ENCODE assay signal across 15 mouse cellular contexts in the genomic region with DNA sequence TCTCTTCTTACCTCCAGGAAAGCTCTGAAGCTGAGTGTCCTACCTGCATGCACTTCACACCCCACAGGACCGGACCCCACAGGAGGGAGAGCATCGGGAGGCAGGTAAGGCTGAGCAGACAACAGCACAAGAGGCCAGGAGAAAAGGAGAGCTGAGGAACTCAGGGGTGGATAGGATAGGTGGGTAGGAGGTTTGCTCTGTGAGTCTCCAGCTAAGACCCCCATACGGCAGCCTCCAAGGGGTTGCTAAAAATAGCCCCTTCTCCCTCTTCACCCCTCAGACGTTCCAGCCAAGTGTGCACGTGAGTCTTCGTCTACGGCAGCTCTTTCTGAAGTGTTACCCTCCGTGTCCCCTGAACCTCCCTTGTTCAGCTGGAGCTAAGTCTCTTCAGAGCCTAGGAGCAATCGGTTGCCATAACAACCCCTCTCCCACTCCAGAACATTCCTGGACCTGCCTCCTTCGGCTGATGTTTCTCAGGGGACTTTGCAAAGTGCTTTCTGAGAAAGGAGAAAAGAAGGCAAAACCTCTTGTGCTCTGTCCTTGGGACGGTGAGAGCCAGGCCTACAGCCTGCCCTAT.
A peak's percentile ranks its signal among the peaks of the same experiment; 100 is the strongest.
DNase-seq lines count a peak whose midpoint lies in the region; ATAC-seq lines count a peak whose summit lies in the region.
"Had no signal": no experiment of that assay in that cellular context is flagged by ENCODE, and none has a peak within 500 bp of the region (broad histone marks: within the 10 kb centered on the region; RNA-seq: fewer than 3 reads in every experiment).

No protein-coding gene starts in this region.

- no peak overlapping the region for H3K9ac ChIP-seq in forebrain, embryonic 15.5 days (replicated peaks)
- H3K9ac ChIP-seq: heart, embryonic 15.5 days; kidney, embryonic 15.5 days; limb, embryonic 13.5 days had no signal

- ATAC-seq in forebrain, embryonic 15.5 days (replicated peaks), result peak; percentile 61; the same call in 1 of the 2 replicates

- peaks cover 14% of the 10 kb centered on the region for H3K4me1 ChIP-seq in forebrain, embryonic 15.5 days
- H3K4me1 ChIP-seq: heart, embryonic 15.5 days; kidney, embryonic 15.5 days; limb, embryonic 13.5 days had no signal

- H3K4me3 ChIP-seq in forebrain, embryonic 15.5 days, result no peak overlapping the region
- H3K4me3 ChIP-seq: heart, embryonic 15.5 days; kidney, embryonic 15.5 days; limb, embryonic 13.5 days had no signal

- H3K4me2 ChIP-seq in forebrain, embryonic 15.5 days (replicated peaks), result no peak overlapping the region
- H3K4me2 ChIP-seq: heart, embryonic 15.5 days; kidney, embryonic 15.5 days; limb, embryonic 13.5 days had no signal

- peak overlapping the region; percentile 59 for H3K27ac ChIP-seq in forebrain, embryonic 15.5 days (replicated peaks)
- H3K27ac ChIP-seq: heart, embryonic 15.5 days; kidney, embryonic 15.5 days; limb, embryonic 13.5 days; stomach, postnatal 0 days had no signal

- WGBS in forebrain, embryonic 15.5 days, result 44% methylated on average over 11 of the region's 11 CpGs

- H3K27me3 ChIP-seq in forebrain, embryonic 15.5 days, result no peaks in the 10 kb centered on the region
- H3K27me3 ChIP-seq: kidney, embryonic 15.5 days; limb, embryonic 13.5 days had no signal

- no peaks in the 10 kb centered on the region for H3K9me3 ChIP-seq in forebrain, embryonic 15.5 days
- H3K9me3 ChIP-seq: heart, embryonic 15.5 days; kidney, embryonic 15.5 days had no signal

- no peaks in the 10 kb centered on the region for H3K36me3 ChIP-seq in forebrain, embryonic 15.5 days
- H3K36me3 ChIP-seq: heart, embryonic 15.5 days; kidney, embryonic 15.5 days; limb, embryonic 13.5 days had no signal

- peak; percentile 13 for DNase-seq in layer of hippocampus, adult 11-12 months (ENCODE audit: low spot score)
- no peak for DNase-seq in layer of hippocampus, adult 8-10 months (ENCODE audit: low spot score in 2 of 2)
- peak; percentile 33 to 51 for DNase-seq in left cerebral cortex, adult 9 months (ENCODE audit: low spot score in 2 of 2)
- peak; percentile 22 for DNase-seq in retina, embryonic 14.5 days (ENCODE audit: low spot score)
- DNase-seq in heart, adult 18-20 months, result no peak
- DNase-seq in lung, postnatal 36 days, result no peak
- DNase-seq in spleen, adult 12 weeks (ENCODE audit: low spot score), result no peak
- DNase-seq: adrenal gland, postnatal 36 days; B cell, adult 2 months; cerebellum, postnatal 14 days had no signal

Comparison
In these comparisons a context has a peak if more than half of its experiments do, and no peak if none do; other contexts are left out.
1. DNase-seq: peak in layer of hippocampus, adult 11-12 months (single experiment), left cerebral cortex, adult 9 months (2 of 2) and retina, embryonic 14.5 days (single experiment); none in layer of hippocampus, adult 8-10 months (0 of 2), heart, adult 18-20 months (0 of 2), lung, postnatal 36 days (single experiment) and spleen, adult 12 weeks (single experiment).